Mouse (Mus musculus) embryo, embryonic 9.5 days (tissue): ENCODE measurements at regions not wholly inside any gene's neighbourhood (a gene's known extent, or its start where the extent isn't known, plus 50 kb on each side); places are given as distances from the start of the nearest gene placed in this dataset.

Source experiments
- DNase-seq: peaks from one replicate; pipeline ENCODE4 v3.0.0-alpha.2; 2017; ENCODE audit errors: extremely low spot score

DNA sequence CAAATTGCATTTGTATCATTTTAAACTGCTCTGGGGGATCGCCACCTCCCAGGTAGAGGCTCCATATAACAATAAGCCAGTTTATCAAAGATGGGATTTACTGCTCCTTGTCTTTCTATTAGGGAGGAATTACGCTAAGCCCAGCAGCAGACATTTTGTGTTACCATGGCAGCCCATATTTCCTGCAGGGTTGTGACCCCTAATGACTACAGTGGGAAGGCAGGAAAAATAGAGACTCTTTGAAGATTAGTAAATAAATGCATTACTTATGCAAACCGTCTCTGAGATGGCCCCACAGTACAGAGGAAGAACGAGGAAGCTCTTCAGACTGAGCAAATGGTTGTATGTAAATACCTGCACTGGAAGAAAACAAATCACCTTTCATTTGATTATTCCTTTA, 237.5 kb upstream of the Zic3 start:
- no peak for DNase-seq

DNA sequence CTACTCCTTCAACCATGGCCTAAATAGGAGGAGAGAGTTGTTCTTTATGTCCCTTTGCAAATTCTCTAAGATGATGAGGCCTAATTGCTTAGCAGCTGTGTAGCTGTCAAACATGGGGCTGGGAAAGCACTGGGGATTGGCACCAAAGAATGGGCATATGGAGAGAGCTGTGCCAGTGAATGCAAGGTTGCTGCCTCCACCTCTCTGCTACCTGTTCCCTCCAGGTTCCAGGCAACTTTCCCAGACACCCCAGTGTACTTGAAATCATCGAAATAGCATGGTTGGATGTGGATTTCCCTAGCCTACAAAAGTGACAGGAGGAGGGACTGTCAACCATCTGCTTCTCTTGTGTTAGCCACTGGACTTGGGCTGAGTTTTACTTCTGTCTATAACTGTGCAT, 234.9 kb upstream of the Zic3 start:
- no peak for DNase-seq

DNA sequence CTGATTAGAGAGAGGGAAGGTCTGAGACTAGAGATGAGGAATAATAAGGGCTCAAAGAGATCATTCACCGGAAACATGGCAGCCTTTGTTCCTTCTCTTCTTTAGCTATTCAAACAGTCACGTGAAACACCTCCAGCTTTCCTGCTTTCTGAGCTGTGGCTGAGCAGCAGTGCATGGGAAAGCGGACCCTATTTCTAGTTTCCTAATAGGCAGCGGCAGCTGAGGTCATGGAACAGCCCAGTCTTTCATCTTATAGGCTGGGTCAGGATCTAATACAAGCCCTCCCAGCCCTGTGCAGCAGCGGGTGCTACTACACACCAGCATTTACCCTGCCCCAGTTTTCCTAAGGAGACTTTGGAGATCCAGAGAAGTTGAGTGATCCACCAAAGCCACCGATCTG, 224.5 kb upstream of the Zic3 start:
- peak; percentile 2 for DNase-seq

DNA sequence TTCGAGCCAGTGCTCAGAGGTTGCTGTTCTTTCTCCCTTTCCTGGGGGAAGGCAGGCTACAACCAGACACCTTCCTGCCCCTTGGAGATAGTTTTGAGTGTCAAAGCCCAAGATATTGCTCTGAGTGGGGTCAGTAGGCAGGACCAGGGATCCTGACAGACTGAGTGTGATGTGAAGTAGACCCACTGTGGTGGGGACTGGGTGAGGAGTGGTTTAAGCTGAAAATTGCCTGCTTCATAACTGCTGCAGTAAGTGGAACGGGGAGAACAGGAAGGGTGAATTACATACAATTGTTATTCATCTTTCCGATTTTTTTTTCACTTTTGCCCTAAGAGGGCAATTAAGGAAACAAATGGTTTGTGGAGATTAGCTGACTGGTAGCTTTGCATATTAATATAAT, 224.1 kb upstream of the Zic3 start:
- no peak for DNase-seq

DNA sequence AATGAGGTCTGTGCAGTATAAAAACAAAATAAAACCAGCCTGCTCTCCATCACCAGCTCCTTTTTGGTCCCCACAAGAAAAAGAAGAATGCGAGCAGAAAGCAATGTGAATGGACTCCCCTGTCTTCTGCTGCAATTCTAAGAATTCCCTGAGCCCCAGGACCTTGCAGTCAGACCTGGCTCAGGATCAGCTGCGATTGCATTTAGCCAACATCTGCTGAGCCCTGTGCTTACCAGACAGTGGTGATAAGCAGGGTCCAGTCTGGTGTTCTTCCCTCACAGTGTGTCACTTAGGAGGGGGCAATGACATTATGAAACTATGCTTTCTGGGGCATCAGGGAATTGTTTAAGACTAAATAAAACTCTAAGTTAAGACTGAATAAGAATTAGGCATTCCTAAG, 223.6 kb upstream of the Zic3 start:
- no peak for DNase-seq
